Mouse (Mus musculus): ENCODE results near the gene Cd37.

Cd37 gene

DNA sequence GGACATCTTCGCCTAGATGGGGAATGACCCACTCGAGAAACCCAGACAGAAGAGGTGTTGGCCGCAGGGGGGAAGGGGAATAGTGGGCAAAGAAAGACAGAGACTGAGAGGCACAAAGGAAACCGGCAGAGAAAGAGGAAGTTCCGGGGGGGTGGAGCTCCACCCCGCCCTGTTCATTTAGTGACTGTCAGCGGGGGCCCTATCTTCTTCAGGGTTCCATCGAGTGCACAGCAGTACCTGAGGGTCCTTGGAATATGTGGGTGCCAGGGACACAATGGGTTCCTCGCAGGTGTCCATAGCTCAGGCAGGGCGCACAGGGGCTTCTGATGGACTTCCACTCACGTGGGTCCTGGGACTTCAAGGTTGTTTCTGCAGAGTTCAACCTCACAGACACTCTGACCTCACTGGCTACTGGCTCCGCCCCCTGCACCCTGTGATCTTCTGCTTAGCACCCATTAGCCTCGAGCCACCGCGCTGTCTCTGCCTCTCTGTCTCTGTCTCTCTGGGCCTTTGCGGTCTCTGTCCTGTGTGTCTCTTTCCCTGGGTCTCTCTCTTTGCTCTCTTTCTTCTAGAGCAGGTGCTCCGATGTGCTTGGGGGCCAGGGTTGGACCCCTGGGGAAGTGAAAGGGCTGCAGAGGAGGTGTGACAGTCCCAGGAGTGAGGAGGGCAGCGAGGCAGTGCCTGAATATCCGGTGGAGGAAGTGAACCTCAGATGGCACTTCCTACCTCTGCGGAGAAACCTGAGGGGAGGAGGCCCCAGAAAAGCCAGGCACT is at the start of gene Cd37:
Cd37 (minus strand) TSS at position 393 of the 774 bp plus-strand sequence.
- peak; percentile 39 for DNase-seq

DNA sequence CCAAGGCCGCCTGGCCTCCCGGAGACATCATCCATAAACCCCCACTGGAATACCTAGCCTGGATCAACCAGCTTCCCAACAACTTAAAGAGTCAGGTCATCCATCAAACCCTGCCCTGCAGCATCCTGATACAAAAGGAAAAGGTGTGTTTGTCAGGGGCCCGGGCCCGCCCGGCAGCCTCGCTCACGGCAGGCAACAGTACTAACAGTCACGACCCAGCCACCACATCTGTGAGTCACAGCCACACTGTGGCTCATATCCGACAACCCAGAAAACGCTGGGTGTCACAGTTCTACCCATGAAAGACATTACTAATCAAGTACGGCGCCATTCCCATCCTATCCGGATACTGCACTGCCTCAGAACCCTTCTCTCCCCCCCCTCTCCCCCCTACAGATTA is 47.6 kb upstream of the Cd37 start:
- no peak for DNase-seq

DNA sequence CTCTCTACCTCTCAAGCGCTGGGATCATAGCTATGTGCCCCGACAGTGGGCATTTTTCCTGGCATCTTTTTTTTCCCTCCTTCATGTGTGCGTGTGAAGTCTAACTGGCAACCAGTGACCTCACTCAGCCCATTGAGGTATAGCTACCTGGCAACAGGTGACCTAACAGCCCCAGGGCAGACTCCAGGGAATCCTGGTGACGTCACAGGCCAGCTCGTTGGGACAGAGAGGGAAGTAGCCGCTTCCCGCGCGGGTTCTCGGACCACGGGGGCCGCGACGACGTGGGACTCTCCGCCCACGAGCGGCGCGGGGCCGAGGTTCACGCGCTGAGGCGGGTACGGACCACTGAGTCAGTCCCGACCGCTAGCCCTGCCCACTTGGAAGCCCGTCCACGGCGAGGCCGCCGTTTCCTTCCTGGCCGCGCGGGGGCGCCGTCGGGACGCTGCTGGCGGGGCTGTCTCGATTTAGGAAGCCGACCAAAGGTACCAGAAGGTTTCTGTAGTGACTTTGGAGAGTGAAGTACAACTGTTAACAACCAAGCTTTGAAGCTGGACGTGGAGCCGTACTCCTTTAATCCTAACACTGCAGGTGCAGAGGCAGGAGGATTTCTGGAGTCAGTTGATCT is 38.3 kb upstream of the Cd37 start, which contains the start of gene Slc6a21:
Slc6a21 (plus strand) TSS at position 378 of the 625 bp plus-strand sequence.
- peak; percentile 84 for DNase-seq

DNA sequence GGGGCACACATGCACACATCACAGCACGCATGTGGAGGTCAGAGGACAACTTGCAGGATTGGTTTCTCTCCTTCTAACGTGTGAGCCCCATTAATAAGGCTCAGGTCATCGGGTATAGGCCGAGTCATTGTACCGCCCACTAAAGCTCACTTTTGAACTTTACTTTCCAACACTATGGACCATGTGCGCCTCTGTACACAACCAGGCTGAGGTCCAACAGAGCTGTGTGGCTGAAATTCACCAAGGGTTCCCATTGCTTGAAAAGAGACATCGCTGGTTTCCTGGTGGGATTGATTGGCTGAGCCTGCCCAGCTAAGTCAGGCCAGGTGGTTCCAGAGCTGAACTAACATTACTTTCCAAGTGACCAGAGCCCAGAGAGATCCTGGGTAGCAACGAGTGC is 34.8 kb upstream of the Cd37 start:
- no peak for DNase-seq

DNA sequence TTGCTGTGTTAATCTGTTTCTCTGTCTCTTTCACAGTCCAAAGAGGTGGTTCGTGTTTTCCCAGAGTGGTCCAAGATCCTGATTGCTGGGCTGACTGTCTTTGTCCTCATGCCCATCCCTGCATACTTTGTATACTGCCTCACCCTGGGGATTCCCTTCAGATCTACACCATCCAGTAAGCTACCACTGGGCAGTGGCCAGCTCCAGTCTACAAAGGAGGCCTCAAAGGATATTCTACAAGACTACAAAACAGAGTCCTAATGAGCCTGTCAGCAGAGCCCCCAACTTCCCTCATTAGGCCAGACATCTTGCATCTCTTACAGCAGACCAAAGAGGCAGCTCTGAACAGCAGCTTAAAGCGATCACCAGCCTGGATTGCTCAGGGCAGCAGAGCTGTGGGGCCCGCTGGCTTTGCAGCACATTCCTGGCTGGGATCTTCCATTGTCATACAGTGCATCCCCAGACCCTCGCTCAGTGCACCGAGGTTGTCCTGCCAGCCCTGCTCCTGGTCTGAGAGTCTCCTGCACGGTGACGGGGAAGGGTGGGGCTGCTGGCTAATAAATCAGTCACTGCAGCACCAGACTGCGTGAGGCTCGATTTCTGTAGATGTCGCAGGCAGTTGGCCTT is 34.0 kb upstream of the Cd37 start:
- DNase-seq, result no peak

DNA sequence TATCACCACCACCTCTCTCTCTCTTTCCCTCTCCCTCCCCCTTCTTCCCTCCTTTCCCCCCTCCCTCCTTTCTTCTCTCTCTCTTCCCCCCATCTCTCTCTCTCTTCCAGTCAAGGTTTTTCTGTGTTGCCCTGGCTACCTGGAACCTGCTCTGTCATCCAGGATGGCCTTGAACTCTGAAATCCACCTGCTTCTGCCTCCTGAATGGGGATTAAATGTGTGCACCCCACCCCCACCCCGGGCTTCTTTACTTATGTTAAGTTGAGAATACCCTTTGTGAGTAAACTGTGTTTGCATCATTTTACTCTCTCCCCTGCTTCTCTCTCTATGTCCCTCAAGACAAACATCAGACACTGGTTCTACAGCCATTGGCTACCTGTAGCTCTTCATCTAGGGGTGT is 26.6 kb upstream of the Cd37 start:
- DNase-seq, result no peak

DNA sequence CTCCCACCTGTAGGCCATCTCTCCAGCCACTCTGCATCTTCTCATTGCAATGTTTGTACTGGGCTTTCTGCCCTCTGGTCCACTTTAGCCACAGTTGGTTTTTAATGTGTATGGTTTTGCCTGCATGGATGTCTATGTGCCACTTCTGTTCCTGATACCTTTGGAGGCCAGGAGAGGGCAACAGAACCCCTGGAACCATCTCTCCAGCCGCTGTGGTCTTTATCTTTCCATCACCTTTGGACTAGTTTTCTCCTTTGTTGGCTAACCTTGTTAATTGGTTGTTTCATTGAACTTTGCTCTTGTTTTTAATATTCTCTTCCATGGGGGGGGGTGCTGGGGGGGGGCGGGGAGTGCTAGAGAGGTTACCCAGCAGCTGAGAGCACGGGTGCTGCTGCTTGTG is 25.4 kb upstream of the Cd37 start:
- no peak for DNase-seq

DNA sequence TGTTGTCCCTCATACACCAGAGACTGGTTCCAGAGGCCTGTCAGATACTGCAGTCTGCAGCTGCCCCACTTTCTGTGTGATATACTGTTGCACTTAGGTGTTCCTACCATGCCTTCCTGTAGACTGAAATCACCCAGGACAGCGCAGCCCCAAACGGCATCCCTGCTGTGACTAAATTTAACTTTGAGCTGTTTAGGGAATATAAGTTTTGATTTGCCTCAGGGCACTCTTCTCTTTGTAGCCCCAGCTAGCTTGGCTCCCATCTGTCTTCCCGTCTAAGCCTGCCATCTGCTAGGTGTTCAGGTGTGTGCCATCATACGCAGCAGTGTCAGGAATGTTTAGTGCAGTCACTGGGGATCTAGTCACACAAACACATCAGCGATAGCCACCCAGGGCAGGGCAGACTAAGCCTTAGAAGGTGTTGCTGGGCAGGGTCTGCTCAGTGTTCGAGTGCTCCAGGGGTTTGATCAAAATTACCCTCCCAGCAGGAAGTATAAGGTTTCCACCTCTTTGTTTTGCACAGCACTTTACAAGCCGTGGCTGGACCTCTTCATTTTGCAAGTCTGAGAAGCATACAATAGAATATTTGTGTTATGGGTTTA is 24.2 kb upstream of the Cd37 start:
- DNase-seq, result no peak

DNA sequence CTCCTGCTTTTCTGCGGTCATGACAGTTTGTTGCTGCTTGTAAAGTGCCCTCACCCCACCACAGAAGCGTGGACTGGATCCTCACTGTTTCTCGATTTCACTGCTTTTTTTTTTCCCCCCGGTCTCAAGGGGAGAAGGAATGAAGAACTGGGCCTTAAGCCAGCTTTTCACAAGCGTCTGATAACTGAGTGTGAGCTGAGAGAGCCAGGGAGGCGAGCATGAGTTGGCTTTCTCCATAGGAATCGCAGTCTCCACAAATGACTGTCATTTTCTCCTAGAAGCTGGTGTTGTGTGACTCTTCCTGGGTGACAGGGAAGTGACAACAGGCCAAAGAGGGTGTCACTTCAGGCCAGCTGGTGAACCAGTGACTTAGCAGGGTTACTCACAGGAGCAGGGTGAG is 23.4 kb upstream of the Cd37 start:
- DNase-seq, result peak; percentile 43

DNA sequence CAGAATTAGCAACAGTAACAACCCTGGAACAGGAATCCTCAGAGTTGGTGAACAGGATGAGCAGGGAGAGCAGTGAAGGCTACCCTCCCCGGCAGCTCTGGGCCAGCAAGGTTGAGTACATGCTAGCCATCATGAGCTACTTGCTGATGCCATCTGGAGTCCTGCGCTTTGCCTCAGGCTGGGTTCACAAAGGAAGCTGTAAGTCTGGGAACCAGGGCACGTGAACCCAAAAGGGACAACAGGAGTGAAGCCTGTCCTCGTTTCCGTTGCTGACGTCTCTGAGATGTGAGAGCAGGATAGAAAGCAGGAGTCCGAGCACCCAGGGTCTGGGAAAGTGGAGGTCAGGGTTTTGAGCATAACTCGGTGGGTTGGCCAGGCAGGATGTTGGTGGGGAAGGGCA is 20.4 kb upstream of the Cd37 start:
- DNase-seq, result no peak

DNA sequence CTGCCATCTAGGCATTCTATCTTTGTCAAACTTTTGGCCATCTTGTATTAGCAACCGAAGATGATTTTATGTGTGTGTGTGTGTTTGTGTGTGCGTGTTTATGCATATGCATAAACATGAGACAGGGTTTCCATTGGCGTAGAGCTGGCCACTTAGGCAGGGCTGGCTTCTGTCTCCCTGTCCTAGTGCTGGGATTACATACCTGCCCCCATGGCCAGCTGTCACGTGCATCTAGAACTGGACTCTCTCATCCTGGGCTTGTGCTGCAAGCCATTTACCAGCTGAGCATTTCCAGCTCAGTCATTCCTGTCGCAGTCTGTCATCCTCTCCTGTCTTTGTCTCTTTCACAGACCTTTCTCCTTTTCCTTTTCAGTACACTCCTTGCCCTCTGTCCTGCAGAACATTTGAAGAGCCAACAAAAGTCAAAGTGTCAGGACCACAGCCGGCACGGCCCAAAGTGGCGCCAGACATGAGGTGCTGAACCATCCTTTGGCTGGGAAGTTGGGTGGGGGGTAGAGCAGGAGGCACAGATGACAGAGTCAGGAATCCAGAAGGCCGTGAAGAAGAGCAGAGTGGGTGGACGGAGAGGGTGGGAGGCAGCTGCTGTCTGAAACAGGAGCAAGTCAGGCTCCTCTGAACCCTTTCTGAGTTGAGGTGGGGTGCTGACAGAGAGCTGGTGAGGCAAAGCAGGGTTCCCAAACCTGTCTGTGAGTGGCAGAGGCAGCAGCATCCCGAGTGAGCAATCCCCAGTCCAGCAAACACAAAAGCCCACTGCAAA is 18.3 kb upstream of the Cd37 start:
- DNase-seq, result no peak

DNA sequence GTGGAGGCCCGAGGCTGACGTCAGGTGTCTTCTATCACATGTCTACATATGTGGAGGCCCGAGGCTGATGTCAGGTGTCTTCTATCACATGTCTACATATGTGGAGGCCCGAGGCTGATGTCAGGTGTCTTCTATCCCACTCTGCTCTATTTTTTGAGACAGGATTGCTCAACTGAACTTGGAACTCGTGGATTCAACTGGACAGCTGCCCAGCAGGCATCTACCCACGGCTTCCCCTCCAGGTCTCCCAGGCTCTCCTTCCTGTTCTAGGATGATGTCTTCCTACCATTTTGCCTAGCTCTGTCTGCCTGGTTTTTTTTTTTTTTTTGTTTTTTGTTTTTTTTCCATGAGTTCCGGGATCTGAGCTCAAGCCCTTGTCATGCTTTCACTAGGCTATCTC is 16.9 kb upstream of the Cd37 start:
- peak; percentile 56 for DNase-seq

DNA sequence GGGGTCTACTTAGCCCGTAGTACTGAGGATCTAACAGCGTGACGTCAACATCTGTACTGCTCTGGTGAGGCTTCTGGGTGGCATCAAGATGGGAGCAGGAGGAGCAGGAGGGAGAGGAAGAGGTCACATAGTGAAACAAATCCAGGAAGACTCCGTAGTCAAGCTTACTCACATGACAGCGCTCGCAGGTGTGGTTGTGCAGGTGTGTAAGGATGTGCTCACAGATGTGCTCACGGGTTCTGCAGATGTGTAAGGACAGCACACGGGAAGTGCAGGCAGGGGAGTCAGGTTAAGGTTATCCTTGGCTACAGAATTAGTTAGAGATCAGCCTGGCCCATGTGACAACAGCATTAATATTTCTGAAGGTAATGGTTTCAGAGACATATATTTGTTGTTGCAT is 14.9 kb upstream of the Cd37 start:
- no peak for DNase-seq

DNA sequence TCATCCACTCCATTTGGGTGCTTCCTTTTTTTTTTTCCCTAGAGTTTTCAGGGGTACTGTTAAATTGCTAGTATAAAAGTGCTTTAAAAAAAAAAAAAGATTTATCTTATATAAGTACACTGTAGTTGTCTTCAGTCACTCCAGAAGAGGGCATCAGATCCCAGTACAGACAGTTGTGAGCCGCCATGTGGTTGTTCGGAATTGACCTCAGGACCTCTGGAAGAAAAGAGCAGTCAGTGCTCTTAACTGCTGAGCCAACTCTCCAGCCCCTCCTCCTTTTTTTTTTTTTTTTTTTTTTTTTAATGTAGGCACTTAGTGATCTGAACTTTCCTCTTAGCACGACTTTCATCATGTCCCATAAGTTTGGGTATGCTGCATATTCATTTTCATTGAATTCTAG is 8.8 kb upstream of the Cd37 start:
- no peak for DNase-seq

DNA sequence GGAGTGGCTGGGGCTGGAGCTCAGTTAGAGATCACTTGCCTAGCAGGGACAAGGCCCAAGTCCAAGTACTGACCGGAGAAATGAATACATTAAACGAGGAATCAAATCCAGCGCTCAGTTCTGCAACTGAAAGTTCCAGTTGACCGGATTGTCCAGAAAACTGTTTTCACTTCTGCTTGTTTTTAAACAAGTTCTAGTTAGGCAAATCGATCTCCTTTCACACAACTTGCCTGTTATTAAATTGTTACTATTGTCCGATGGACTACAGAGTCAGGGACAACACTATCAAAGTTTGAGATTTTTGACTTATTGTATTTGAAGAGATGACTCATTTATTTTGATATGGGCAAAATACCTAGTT is 2.5 kb upstream of the Cd37 start:
- no peak for DNase-seq

DNA sequence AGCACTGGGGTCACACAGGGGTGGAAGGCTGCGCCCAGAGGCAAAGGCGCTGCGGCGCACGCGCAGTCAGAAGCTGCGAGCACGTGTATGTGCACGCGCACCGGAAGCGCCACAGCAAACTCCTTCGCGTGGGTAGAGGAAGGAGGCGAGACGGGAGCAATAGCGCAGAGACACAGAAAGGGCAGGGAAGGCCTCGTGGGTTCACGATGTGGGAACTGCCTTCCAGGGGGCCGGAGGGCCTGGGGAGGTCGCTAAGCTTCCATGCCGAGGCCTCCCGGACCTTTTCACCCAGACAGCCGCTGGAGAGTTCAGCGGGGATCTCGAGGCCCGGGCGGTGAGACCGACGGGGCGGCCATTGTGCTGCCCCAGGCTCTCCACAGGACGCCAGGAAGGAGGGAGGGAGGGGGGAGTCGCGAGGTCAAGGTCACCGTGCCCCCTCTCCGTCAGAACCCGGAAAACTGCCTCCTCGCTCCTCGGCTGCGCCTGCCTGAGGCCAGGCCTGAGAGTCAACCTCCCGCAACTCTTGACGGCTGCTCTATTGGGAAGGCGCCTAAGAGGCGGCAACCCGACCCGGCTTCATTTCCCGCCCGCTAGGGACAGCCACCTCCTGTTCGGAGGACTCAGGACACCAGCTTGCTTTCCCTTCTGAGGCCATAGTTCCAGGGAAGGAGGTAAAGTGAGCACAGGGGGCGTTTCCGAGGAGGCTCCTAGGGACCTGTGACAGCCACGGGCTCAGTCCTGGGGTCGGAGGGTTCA is 1.9 kb upstream of the Cd37 start, which contains the start of gene Slc6a16:
Slc6a16 (plus strand) TSS at position 453 of the 756 bp plus-strand sequence.
- peak; percentile 42 for DNase-seq

DNA sequence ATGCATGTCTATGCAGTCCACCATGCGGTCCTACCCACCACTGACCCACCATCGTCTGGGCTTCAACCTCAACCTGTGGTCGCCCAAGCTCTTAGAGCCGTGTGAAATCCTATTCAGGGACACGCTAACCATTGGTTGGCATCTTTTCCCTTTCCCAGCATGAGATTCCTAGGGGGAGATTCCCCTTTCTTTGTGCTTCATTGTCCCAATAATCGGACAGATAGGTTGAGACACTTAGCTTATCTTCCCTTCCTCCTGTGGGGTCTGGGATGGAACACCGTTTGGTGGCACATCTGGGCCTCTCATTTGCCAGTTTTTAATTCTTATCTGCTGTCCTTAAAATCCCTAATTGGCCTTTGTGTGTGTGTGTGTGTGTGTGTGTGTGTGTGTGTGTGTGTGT is 1.2 kb upstream of the Cd37 start:
- no peak for DNase-seq

DNA sequence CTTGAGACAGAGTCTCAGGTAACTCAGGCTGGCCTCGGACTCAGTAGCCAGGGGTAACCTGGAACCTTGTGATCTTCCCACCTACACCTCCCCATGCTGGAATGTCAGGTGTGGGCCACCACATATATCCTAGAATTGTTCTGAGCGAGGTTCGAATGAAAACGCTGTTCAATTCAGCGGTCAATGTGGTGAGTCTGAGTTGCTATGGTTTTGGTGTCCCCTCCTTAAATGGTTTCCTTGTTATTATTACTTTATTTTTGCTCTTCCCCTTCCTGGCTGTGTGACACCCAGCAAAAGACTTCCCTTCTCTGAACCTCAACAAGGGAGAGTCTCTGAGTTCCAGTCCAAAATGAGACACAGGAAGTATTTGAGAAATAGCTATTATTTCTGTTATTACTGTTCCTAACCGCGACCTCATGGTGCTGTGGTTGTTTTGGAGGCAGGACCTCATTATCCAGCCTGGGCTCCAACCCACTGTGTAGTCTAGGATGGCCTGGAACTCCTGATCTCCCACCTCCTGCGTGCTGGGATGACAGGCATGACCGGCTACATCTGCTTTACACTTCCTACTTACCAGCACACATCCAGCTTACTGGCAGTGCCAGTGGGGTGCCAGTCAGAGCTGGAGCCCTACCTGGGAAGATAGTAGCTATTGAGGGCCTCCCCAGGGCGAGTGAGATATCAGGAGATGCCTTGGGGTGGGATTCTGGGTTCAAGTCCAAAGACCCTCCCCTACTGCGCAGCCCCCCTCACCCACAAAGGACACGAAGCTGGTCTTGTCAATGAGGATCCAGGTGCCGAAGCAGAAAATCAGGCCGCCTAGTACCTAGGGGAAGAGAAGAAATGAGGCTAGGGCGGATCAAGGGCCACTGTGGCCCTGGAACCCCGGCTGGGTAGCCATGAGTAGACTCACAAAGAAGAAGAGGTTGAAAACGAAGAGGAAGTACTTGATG is 892 bp downstream of the Cd37 start:
- no peak for DNase-seq

DNA sequence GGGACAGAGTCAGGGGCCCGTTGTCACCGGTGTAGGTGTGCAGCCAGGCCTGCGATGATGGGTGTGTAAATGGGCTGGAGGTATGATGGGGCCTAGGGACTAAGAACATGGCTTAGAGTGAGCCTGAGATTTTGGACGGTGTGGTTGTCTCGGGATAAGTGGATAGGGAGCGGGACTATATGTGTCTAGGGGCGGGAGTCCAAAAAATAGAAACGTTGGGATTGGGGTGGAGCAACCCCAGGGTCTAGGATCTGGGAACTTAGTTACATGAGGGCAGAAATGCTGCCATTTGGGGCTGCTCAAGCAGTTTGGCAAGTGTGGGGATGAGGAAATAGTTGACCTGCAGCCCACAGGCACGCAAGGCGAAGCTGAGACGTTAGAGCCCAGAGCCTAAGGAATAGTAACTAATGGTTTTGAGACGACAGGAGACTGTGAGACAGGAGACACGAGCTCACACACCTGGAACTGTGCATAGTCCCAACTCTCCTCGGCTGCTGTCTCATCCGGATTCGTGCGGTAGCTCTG is 3.2 kb downstream of the Cd37 start:
- no peak for DNase-seq

DNA sequence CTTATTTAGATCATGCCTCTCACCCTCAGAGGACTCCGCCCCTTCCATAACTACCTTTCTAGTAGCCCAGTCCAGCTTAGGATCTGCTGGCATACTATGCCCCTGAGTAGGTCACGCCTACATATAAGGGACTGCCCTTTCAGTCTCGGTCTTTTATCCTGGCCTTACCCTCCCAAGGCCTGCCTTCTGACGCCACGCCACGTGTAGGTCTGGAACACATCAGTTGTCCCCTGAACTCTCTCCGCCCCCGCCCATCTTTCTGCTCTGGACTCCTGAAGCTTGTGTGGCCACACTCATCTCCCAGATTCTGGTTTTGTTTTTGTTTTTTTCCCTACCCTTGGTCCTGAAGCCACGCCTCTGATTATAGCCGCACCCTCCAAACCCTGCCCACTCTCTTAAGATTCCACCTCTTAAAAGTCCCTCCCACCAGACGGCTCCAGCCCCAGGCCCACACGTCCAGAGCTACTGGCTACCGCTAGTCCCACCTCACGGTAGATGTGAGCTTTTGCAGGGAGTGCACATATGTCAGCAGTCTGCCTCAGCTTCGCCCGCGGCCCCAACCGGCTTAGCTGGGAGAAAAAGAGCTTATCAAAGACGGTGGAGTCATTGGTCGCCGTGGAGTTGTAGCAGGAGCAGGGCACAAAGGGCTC is 3.9 kb downstream of the Cd37 start:
- DNase-seq, result peak; percentile 74
